Mouse (Mus musculus) layer of hippocampus, adult 11-12 months (tissue): ENCODE data around the gene Ppp1r9a.

Experiments
- DNase-seq: peaks from one replicate; pipeline ENCODE4 v3.0.0; 2022; ENCODE audit warnings: low spot score

The Ppp1r9a gene

DNA sequence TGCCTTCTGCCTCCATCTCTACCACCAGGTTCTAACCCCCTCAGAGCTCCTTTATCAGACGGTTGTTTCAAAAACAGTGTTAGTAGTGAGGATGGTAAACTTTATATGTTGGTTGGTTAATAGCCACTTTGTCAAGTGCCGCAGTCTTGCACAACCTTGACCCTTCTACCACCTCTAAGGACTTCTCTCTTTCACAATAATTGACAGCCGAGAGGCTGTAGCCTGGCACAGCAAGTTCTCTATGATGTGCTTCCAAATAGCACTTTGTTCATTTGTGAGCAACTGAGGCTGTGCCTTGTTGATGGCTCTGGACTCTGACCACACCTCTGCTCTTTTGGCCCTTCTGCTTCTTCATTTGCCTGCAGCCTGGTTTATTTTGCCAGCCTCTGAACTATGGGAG is 297.2 kb downstream of the Ppp1r9a start:
- no peak for DNase-seq

DNA sequence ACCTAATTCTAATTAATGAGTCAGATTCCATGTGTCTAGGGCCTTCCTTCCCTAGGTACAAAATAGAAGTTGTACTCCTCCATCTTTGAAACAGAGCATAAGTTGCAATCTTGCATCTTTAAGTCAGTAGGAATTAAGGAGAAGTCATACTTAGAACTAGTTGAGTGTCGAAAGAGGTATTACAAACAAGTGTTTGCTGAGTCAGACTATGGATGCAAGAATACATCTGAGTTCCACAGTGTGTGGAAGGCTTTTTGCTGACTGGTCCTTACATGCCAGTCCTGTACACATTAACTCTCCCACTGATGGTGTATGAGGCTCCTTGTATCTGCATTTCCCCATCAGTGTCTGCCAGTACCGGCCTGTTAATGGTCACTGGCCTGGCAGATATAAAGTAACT is 305.1 kb downstream of the Ppp1r9a start:
- DNase-seq: no peak
